Mouse (Mus musculus) CD8-positive naive resting alpha-beta T cell, adult 2 months (primary cell): ENCODE measurements around the gene 2310033P09Rik.

Experiments used
- DNase-seq, 2 experiments: peaks; one replicate each; pipeline ENCODE4 v3.0.0; 2022; ENCODE audit warnings: low read depth in 2 of 2, low spot score in 2 of 2

Gene 2310033P09Rik

GRCm38 (mm10) chr11:59228122-59228953, 20.2 kb downstream of the 2310033P09Rik start, which contains the start of gene Arf1:
Gene Arf1, minus strand, starts transcription at chr11:59228270.
- peak; percentile 94 to 96 for DNase-seq

- peak; percentile 44 to 60 for DNase-seq
These were observed 22.1 kb downstream of the 2310033P09Rik start for GRCm38 (mm10) chr11:59230144-59230760.

GRCm38 (mm10) chr11:59232797-59233196, 24.7 kb downstream of the 2310033P09Rik start:
- DNase-seq = no peak

GRCm38 (mm10) chr11:59238525-59239427, 30.7 kb downstream of the 2310033P09Rik start:
- no peak for DNase-seq

GRCm38 (mm10) chr11:59239428-59239785, 31.3 kb downstream of the 2310033P09Rik start:
- no peak for DNase-seq

GRCm38 (mm10) chr11:59239796-59240195, 31.7 kb downstream of the 2310033P09Rik start:
- DNase-seq = no peak

- DNase-seq = no peak
These were observed 33.7 kb downstream of the 2310033P09Rik start for GRCm38 (mm10) chr11:59241841-59242240.

- no peak for DNase-seq
These were observed 35.7 kb downstream of the 2310033P09Rik start for GRCm38 (mm10) chr11:59243856-59244255.

- DNase-seq = no peak
These were observed 40.0 kb downstream of the 2310033P09Rik start for GRCm38 (mm10) chr11:59248101-59248500.

- no peak for DNase-seq
These were observed 51.5 kb downstream of the 2310033P09Rik start for GRCm38 (mm10) chr11:59259647-59260046.
